Mouse (Mus musculus): ENCODE measurements at regions not wholly inside any gene's neighbourhood (a gene's known extent, or its start where the extent isn't known, plus 50 kb on each side); places are given as distances from the start of the nearest gene placed in this dataset.

GRCm38 (mm10) chr13:58471704-58472103 is 68.6 kb upstream of the Hnrnpk start:
- H3K27ac ChIP-seq (ENCODE audit: low read length) = no peak overlapping the region
- peaks cover 4% of the 10 kb centered on the region; the same call in 1 of the 2 replicates for H3K4me1 ChIP-seq (ENCODE audit: insufficient read depth, low read depth, low read length)
- 11% methylated on average over 16 of the region's 16 CpGs for WGBS
- DNase-seq (ENCODE audit: low spot score) (no peak), ATAC-seq (no peak)
- no peaks in the 10 kb centered on the region for H3K9me3 ChIP-seq (ENCODE audit: low read length)
- TF ChIP-seq EP300 (IDR thresholded peaks at IDR 0.05) (no peak), CTCF (IDR thresholded peaks at IDR 0.05) (no peak)
- H3K4me2 ChIP-seq (replicated peaks; ENCODE audit: low read depth, low read length) = peak overlapping the region; percentile 15; the same call in 1 of the 2 replicates
- 0 out of 2 replicates have a peak, but pooled peaks cover 15% of the 10 kb centered on the region for H3K27me3 ChIP-seq (replicated peaks; ENCODE audit: insufficient read depth, low read length)
- peak overlapping the region; percentile 20 for H3K4me3 ChIP-seq (ENCODE audit: low read depth, low read length)
- H3K36me3 ChIP-seq (ENCODE audit: insufficient read depth, low read length) = no peaks in the 10 kb centered on the region
- no peak overlapping the region for H3K9ac ChIP-seq (replicated peaks; ENCODE audit: low read depth)

- 21% methylated on average over 6 of the region's 6 CpGs for WGBS
- no peak overlapping the region for H3K27ac ChIP-seq (ENCODE audit: low read length)
- H3K4me2 ChIP-seq (replicated peaks; ENCODE audit: low read depth, low read length) = no peak overlapping the region
- no peaks in the 10 kb centered on the region for H3K36me3 ChIP-seq (ENCODE audit: insufficient read depth, low read length)
- TF ChIP-seq EP300 (IDR thresholded peaks at IDR 0.05) = no peak
- H3K4me1 ChIP-seq (ENCODE audit: insufficient read depth, low read depth, low read length) = peaks cover 4% of the 10 kb centered on the region; the same call in 1 of the 2 replicates
- H3K4me3 ChIP-seq (ENCODE audit: low read depth, low read length) = no peak overlapping the region
- H3K27me3 ChIP-seq (replicated peaks; ENCODE audit: insufficient read depth, low read length) = 0 out of 2 replicates have a peak, but pooled peaks cover 15% of the 10 kb centered on the region
- H3K9ac ChIP-seq (replicated peaks; ENCODE audit: low read depth) = no peak overlapping the region
- no peaks in the 10 kb centered on the region for H3K9me3 ChIP-seq (ENCODE audit: low read length)
- ATAC-seq (peak; percentile 35; the same call in 1 of the 2 replicates), DNase-seq (ENCODE audit: low spot score) (no peak)
Measured at GRCm38 (mm10) chr13:58469731-58470130, 66.6 kb upstream of the Hnrnpk start.

- no peak for ATAC-seq
- TF ChIP-seq EP300 (IDR thresholded peaks at IDR 0.05) (no peak), CTCF (IDR thresholded peaks at IDR 0.05) (no peak)
- H3K4me2 ChIP-seq (replicated peaks; ENCODE audit: low read depth, low read length) = no peak overlapping the region
- H3K9ac ChIP-seq (replicated peaks; ENCODE audit: low read depth) = no peak overlapping the region
- 75% methylated on average over 10 of the region's 10 CpGs for WGBS
- peaks cover 4% of the 10 kb centered on the region; the same call in 1 of the 2 replicates for H3K4me1 ChIP-seq (ENCODE audit: insufficient read depth, low read depth, low read length)
- H3K4me3 ChIP-seq (ENCODE audit: low read depth, low read length) = no peak overlapping the region
- no peaks in the 10 kb centered on the region for H3K36me3 ChIP-seq (ENCODE audit: insufficient read depth, low read length)
- 0 out of 2 replicates have a peak, but pooled peaks cover 9% of the 10 kb centered on the region for H3K27me3 ChIP-seq (replicated peaks; ENCODE audit: insufficient read depth, low read length)
- no peaks in the 10 kb centered on the region for H3K9me3 ChIP-seq (ENCODE audit: low read length)
- no peak overlapping the region for H3K27ac ChIP-seq (ENCODE audit: low read length)
- DNase-seq (ENCODE audit: low spot score) = no peak
Measured at GRCm38 (mm10) chr13:58467097-58467642, 64.0 kb upstream of the Hnrnpk start.

- no peak for TF ChIP-seq EP300 (IDR thresholded peaks at IDR 0.05)
- TF ChIP-seq CTCF (IDR thresholded peaks at IDR 0.05) = no peak
- no peak overlapping the region for H3K4me3 ChIP-seq (ENCODE audit: low read depth, low read length)
- H3K4me1 ChIP-seq (ENCODE audit: insufficient read depth, low read depth, low read length) = no peaks in the 10 kb centered on the region
- H3K27me3 ChIP-seq (replicated peaks; ENCODE audit: insufficient read depth, low read length) = no peaks in the 10 kb centered on the region
- ATAC-seq (no peak), DNase-seq (ENCODE audit: low spot score) (no peak)
- no peak overlapping the region for H3K4me2 ChIP-seq (replicated peaks; ENCODE audit: low read depth, low read length)
- 78% methylated on average over 13 of the region's 13 CpGs for WGBS
- no peak overlapping the region for H3K9ac ChIP-seq (replicated peaks; ENCODE audit: low read depth)
- no peaks in the 10 kb centered on the region for H3K9me3 ChIP-seq (ENCODE audit: low read length)
- H3K27ac ChIP-seq (ENCODE audit: low read length) = no peak overlapping the region
- H3K36me3 ChIP-seq (ENCODE audit: insufficient read depth, low read length) = no peaks in the 10 kb centered on the region
Measured at GRCm38 (mm10) chr13:58465206-58466104, 62.3 kb upstream of the Hnrnpk start.
